Mouse (Mus musculus) forebrain, embryonic 16.5 days (tissue): ENCODE data around the gene Disp2. TPM values are rescaled to one million over a fixed set of nuclear protein-coding genes. Genes with fewer than 3 reads are reported as not detected.

Experiments
- ATAC-seq: fragments of 200-750 bp; cut with Nextera tagmentation; 2 replicates; pipeline ENCODE4 v1.8.0; 2017; ENCODE audit warnings: mild to moderate bottlenecking, moderate library complexity
- H3K27ac ChIP-seq: fragments of 300-500 bp; sonication (generic); 2 replicates; pipeline ENCODE4 v1.5.1; 2014; ENCODE audit warnings: low read length, control low read depth
- H3K27me3 ChIP-seq: fragments of 300-500 bp; sonication (generic); replicated peaks from 2 replicates; pipeline ENCODE4 v1.6.1; 2014; ENCODE audit warnings: low read length; ENCODE audit not compliant: control insufficient read depth, insufficient read depth
- H3K36me3 ChIP-seq: fragments of 300-500 bp; sonication (generic); 2 replicates; pipeline ENCODE4 v1.6.1; 2014; ENCODE audit not compliant: control insufficient read depth, insufficient read depth
- H3K4me1 ChIP-seq: fragments of 300-500 bp; sonication (generic); replicated peaks from 2 replicates; pipeline ENCODE4 v1.6.1; 2014; ENCODE audit warnings: low read length; ENCODE audit not compliant: control insufficient read depth, insufficient read depth
- H3K4me2 ChIP-seq: fragments of 300-500 bp; sonication (generic); 2 replicates; pipeline ENCODE4 v1.6.1; 2014; ENCODE audit warnings: mild to moderate bottlenecking, low read length, control low read depth
- H3K4me3 ChIP-seq: fragments of 300-500 bp; sonication (generic); replicated peaks from 2 replicates; pipeline ENCODE4 v1.5.1; 2014; ENCODE audit warnings: mild to moderate bottlenecking, low read length, control low read depth
- H3K9ac ChIP-seq: fragments of 300-500 bp; sonication (generic); replicated peaks from 2 replicates; pipeline ENCODE4 v1.6.1; 2014; ENCODE audit warnings: low read depth, low read length, control low read depth
- H3K9me3 ChIP-seq: fragments of 300-500 bp; sonication (generic); 2 replicates; pipeline ENCODE4 v1.6.1; 2016; ENCODE audit warnings: low read length; ENCODE audit not compliant: control insufficient read depth
- WGBS: fragments of 180-500 bp; shearing (Covaris S2); extraction: QIAGEN DNeasy Blood & Tissue Kit; methylation state at CpG from one replicate; pipeline ENCODE4 v1.1.7; 2014; 5-methylcytosine and 5-hydroxymethylcytosine counted together
- polyA plus RNA-seq: library from polyadenylated mRNA; unstranded; fragments of >200 nt; fragmentation: Nextera tagmentation; extraction: Ambion mirVana; gene quantifications from 2 replicates; pipeline ENCODE4 v1.2.1, GENCODE M21; 2015

Gene Disp2
- polyA plus RNA-seq, 1 experiment from 2014 or later, result 36.9 TPM

- H3K27ac ChIP-seq, result no peak overlapping the region
- H3K4me3 ChIP-seq, result no peak overlapping the region
- no peaks in the 10 kb centered on the region for H3K9me3 ChIP-seq
- 43% methylated on average over 1 of the region's 1 CpGs for WGBS
- H3K36me3 ChIP-seq, result no peaks in the 10 kb centered on the region
- no peak overlapping the region for H3K4me2 ChIP-seq
- ATAC-seq, result no peak
- H3K4me1 ChIP-seq, result peaks cover 18% of the 10 kb centered on the region
- H3K27me3 ChIP-seq, result no peaks in the 10 kb centered on the region
- no peak overlapping the region for H3K9ac ChIP-seq
These were observed 1.6 kb downstream of the Disp2 start for GRCm38 (mm10) chr2:118781115-118781514.

- H3K4me3 ChIP-seq, result no peak overlapping the region
- H3K27me3 ChIP-seq, result no peaks in the 10 kb centered on the region
- ATAC-seq, result no peak
- no peak overlapping the region for H3K4me2 ChIP-seq
- H3K9ac ChIP-seq, result no peak overlapping the region
- peaks cover 14% of the 10 kb centered on the region for H3K4me1 ChIP-seq
- H3K9me3 ChIP-seq, result no peaks in the 10 kb centered on the region
- 66% methylated on average over 4 of the region's 4 CpGs for WGBS
- H3K36me3 ChIP-seq, result no peaks in the 10 kb centered on the region
- H3K27ac ChIP-seq, result no peak overlapping the region
These were observed 2.8 kb downstream of the Disp2 start for GRCm38 (mm10) chr2:118782303-118782702.

- Histone ChIP-seq H3K9me3 (no peaks in the 10 kb centered on the region), H3K4me1 (peaks cover 14% of the 10 kb centered on the region), H3K9ac (no peak overlapping the region), H3K27ac (no peak overlapping the region), H3K36me3 (no peaks in the 10 kb centered on the region), H3K4me3 (no peak overlapping the region), H3K27me3 (no peaks in the 10 kb centered on the region), H3K4me2 (no peak overlapping the region)
- no peak for ATAC-seq
- 63% methylated on average over 5 of the region's 5 CpGs for WGBS
These were observed 3.6 kb downstream of the Disp2 start for GRCm38 (mm10) chr2:118783093-118783492.

GRCm38 (mm10) chr2:118783663-118784062 is 4.1 kb downstream of the Disp2 start:
- H3K4me1 ChIP-seq, result peaks cover 14% of the 10 kb centered on the region
- no peak overlapping the region for H3K27ac ChIP-seq
- H3K4me3 ChIP-seq, result no peak overlapping the region
- H3K9ac ChIP-seq, result no peak overlapping the region
- H3K36me3 ChIP-seq, result no peaks in the 10 kb centered on the region
- no peak for ATAC-seq
- WGBS, result 91% methylated on average over 7 of the region's 7 CpGs
- no peaks in the 10 kb centered on the region for H3K9me3 ChIP-seq
- no peak overlapping the region for H3K4me2 ChIP-seq
- H3K27me3 ChIP-seq, result no peaks in the 10 kb centered on the region

GRCm38 (mm10) chr2:118786525-118786924 is 7.0 kb downstream of the Disp2 start:
- Histone ChIP-seq H3K4me3 (no peak overlapping the region), H3K36me3 (peaks cover 3% of the 10 kb centered on the region; the same call in 1 of the 2 replicates), H3K9me3 (no peaks in the 10 kb centered on the region), H3K27ac (no peak overlapping the region), H3K27me3 (no peaks in the 10 kb centered on the region), H3K9ac (no peak overlapping the region), H3K4me2 (no peak overlapping the region), H3K4me1 (peaks cover 13% of the 10 kb centered on the region)
- ATAC-seq, result no peak
- WGBS, result 87% methylated on average over 5 of the region's 5 CpGs

- H3K4me3 ChIP-seq, result no peak overlapping the region
- no peaks in the 10 kb centered on the region for H3K9me3 ChIP-seq
- no peak overlapping the region for H3K4me2 ChIP-seq
- peaks cover 13% of the 10 kb centered on the region for H3K4me1 ChIP-seq
- no peak overlapping the region for H3K9ac ChIP-seq
- H3K27ac ChIP-seq, result no peak overlapping the region
- peak; percentile 62 for ATAC-seq
- H3K27me3 ChIP-seq, result no peaks in the 10 kb centered on the region
- peaks cover 5% of the 10 kb centered on the region; the same call in 1 of the 2 replicates for H3K36me3 ChIP-seq
- WGBS, result 56% methylated on average over 11 of the region's 11 CpGs
These were observed 10.0 kb downstream of the Disp2 start for GRCm38 (mm10) chr2:118789501-118789900.

- Histone ChIP-seq H3K4me2 (peak overlapping the region; percentile 37; the same call in 1 of the 2 replicates), H3K4me1 (peaks cover 13% of the 10 kb centered on the region), H3K27ac (no peak overlapping the region), H3K27me3 (no peaks in the 10 kb centered on the region), H3K9ac (no peak overlapping the region), H3K36me3 (peaks cover 5% of the 10 kb centered on the region; the same call in 1 of the 2 replicates), H3K9me3 (no peaks in the 10 kb centered on the region), H3K4me3 (no peak overlapping the region)
- WGBS, result 48% methylated on average over 12 of the region's 12 CpGs
- ATAC-seq, result no peak
These were observed 10.7 kb downstream of the Disp2 start for GRCm38 (mm10) chr2:118790221-118790550.

- H3K4me2 ChIP-seq, result peak overlapping the region; percentile 37
- H3K27me3 ChIP-seq, result no peaks in the 10 kb centered on the region
- ATAC-seq, result peak; percentile 63
- H3K4me1 ChIP-seq, result peaks cover 13% of the 10 kb centered on the region
- H3K36me3 ChIP-seq, result peaks cover 5% of the 10 kb centered on the region; the same call in 1 of the 2 replicates
- no peak overlapping the region for H3K9ac ChIP-seq
- H3K27ac ChIP-seq, result no peak overlapping the region
- H3K4me3 ChIP-seq, result no peak overlapping the region; the same call in 1 of the 2 replicates
- WGBS, result 23% methylated on average over 44 of the region's 44 CpGs
- no peaks in the 10 kb centered on the region for H3K9me3 ChIP-seq
These were observed 11.3 kb downstream of the Disp2 start for GRCm38 (mm10) chr2:118790551-118791525.

GRCm38 (mm10) chr2:118791591-118792258 is 12.2 kb downstream of the Disp2 start:
- H3K9me3 ChIP-seq, result no peaks in the 10 kb centered on the region
- no peak overlapping the region for H3K27ac ChIP-seq
- no peak overlapping the region for H3K4me2 ChIP-seq
- H3K36me3 ChIP-seq, result peaks cover 5% of the 10 kb centered on the region; the same call in 1 of the 2 replicates
- H3K27me3 ChIP-seq, result no peaks in the 10 kb centered on the region
- H3K4me1 ChIP-seq, result peaks cover 13% of the 10 kb centered on the region
- ATAC-seq, result no peak
- WGBS, result 91% methylated on average over 26 of the region's 26 CpGs
- no peak overlapping the region for H3K4me3 ChIP-seq
- no peak overlapping the region for H3K9ac ChIP-seq
